Mouse (Mus musculus): ENCODE measurements at regions not wholly inside any gene's neighbourhood (a gene's known extent, or its start where the extent isn't known, plus 50 kb on each side); places are given as distances from the start of the nearest gene placed in this dataset.

- no peak for TF ChIP-seq CTCF (IDR thresholded peaks at IDR 0.05; ENCODE audit: insufficient read depth, low read length)
- no peak for TF ChIP-seq POLR2A (IDR thresholded peaks at IDR 0.05; ENCODE audit: borderline replicate concordance, extremely low read depth, low read depth, low read length)
Observed at GRCm38 (mm10) chr13:30067581-30068375, 68.5 kb upstream of the Mboat1 start.
